Mouse (Mus musculus): Measurements from ENCODE around the gene Cd164l2.
A peak's percentile ranks its signal among the peaks of the same experiment; 100 is the strongest.

Gene Cd164l2

GRCm38 (mm10) chr4:133211751-133212561 lies at the start of gene Cd164l2, which contains the start of gene Gpr3:
Gene Cd164l2 (plus strand): TSS chr4:133212131.
Gene Gpr3 (minus strand): TSS chr4:133212536.
- DNase-seq, result no peak

- DNase-seq, result no peak
Observed at GRCm38 (mm10) chr4:133162196-133162595, 49.7 kb upstream of the Cd164l2 start.

- DNase-seq, result no peak
Observed at GRCm38 (mm10) chr4:133166773-133167172, 45.2 kb upstream of the Cd164l2 start.

GRCm38 (mm10) chr4:133169237-133170055 lies 42.5 kb upstream of the Cd164l2 start:
- no peak for DNase-seq

- no peak for DNase-seq
Observed at GRCm38 (mm10) chr4:133170056-133170524, 41.8 kb upstream of the Cd164l2 start.

GRCm38 (mm10) chr4:133170616-133171015 lies 41.3 kb upstream of the Cd164l2 start:
- no peak for DNase-seq

GRCm38 (mm10) chr4:133172451-133172850 lies 39.5 kb upstream of the Cd164l2 start:
- DNase-seq, result no peak

- DNase-seq, result peak in 1 of 2 experiments; percentile 45
Observed at GRCm38 (mm10) chr4:133174361-133174760, 37.6 kb upstream of the Cd164l2 start.

- DNase-seq, result no peak
Observed at GRCm38 (mm10) chr4:133175274-133175673, 36.7 kb upstream of the Cd164l2 start.

- DNase-seq, result peak in 1 of 2 experiments; percentile 49
Observed at GRCm38 (mm10) chr4:133175998-133176760, 35.8 kb upstream of the Cd164l2 start.

- DNase-seq, result no peak
Observed at GRCm38 (mm10) chr4:133176761-133177403, 35.0 kb upstream of the Cd164l2 start.

- DNase-seq, result no peak
Observed at GRCm38 (mm10) chr4:133178305-133178704, 33.6 kb upstream of the Cd164l2 start.

GRCm38 (mm10) chr4:133179258-133179657 lies 32.7 kb upstream of the Cd164l2 start:
- no peak for DNase-seq

- no peak for DNase-seq
Observed at GRCm38 (mm10) chr4:133182439-133183033, 29.4 kb upstream of the Cd164l2 start.

- no peak for DNase-seq
Observed at GRCm38 (mm10) chr4:133184031-133184897, 27.7 kb upstream of the Cd164l2 start.

- DNase-seq, result peak; percentile 65 to 76
Observed at GRCm38 (mm10) chr4:133184898-133185665, 26.8 kb upstream of the Cd164l2 start.

GRCm38 (mm10) chr4:133185893-133186292 lies 26.0 kb upstream of the Cd164l2 start:
- DNase-seq, result no peak

- no peak for DNase-seq
Observed at GRCm38 (mm10) chr4:133186856-133187255, 25.1 kb upstream of the Cd164l2 start.

- DNase-seq, result no peak
Observed at GRCm38 (mm10) chr4:133189396-133189795, 22.5 kb upstream of the Cd164l2 start.

GRCm38 (mm10) chr4:133194482-133194881 lies 17.4 kb upstream of the Cd164l2 start:
- DNase-seq, result no peak

Data from kidney, postnatal 4 days (tissue).